Mouse (Mus musculus) right cerebral cortex, postnatal 25 days (tissue): ENCODE measurements around the gene Umps.
A peak's percentile ranks its signal among the peaks of the same experiment; 100 is the strongest.

Source experiments
- DNase-seq: peaks from one replicate; pipeline ENCODE4 v3.0.0; 2022

The Umps gene

GRCm38 (mm10) chr16:33953008-33953407 lies 13.8 kb downstream of the Umps start:
- no peak for DNase-seq

GRCm38 (mm10) chr16:33950830-33951229 lies 16.0 kb downstream of the Umps start:
- peak; percentile 71 for DNase-seq

DNA sequence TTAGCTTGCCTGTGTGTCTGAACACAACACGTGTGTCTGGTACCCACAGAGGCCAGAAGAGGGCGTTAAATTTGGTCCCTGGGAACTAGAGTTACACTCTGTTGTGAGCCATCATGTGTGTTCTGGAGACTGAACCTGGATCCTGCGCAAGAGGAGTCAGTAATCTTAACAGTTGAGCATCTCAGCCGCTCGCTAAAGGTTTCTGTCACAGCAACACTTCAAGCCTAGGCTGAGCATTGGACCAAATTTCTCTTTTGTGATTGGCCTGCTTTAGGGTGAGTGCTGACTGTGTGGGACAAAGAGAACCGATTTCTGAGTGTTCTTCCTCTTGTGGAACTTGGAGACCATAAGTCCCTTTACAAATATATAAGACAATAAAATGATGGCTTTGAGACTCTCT lies 16.5 kb downstream of the Umps start:
- DNase-seq: no peak

GRCm38 (mm10) chr16:33947664-33948571 lies 18.9 kb downstream of the Umps start:
- DNase-seq: no peak

DNA sequence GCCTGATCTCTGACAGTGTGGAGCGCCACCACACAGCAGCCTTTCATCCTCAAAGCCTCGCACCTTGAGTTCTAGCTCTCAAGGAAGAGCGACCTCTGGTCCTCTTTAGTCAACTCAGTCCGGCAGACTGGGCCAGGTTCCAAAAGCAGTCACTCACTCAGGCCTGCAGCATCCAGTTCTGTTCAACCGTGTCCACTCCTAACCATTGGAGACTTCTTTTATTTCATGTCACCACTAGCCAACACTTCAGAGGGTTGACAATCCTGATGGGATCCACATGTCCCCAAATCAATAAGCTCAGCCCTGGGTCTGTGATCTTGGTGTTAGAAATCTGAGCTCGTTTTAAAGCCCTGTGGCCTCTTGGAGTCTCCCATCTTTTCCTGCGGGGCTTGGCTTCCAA lies 20.8 kb downstream of the Umps start:
- no peak for DNase-seq

DNA sequence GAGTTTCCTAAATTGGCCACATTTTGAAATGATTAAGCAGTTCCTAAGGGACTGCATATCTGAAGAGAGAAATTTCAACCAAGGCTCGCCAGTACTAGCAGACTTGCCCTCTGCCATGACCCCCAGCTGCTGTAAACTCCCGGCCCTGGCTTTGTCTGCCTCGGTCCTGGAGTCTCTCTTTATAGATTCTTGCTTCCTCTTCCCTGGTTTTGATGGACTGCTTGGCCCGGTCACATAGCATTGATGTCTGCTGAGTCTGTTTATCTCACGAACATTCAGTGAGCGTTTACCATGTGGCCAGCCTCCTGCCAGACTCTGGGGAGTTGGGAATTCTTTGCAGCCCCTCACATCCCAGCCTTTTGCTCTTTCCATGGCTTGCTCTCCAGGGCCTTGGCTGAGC lies 22.1 kb downstream of the Umps start:
- DNase-seq: no peak

DNA sequence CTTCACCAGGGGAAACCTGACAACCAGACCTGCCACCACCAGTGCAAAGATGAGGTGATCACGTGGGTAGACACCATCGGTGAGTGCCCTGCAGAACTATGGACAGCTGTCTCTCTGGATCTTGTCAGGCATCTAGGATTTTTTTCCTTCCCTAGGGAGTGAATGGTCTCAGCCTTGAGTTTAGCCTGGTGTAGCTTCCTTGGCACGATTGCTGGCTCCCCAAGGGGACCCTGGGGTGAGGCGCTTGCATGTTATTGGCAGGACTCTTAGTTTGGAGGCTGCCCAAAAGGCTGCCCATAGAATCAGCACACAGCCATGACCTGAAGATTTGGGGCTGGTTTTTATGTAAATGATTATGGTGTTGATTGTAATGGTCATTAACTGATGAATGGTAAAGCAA lies 22.7 kb downstream of the Umps start:
- DNase-seq: no peak

DNA sequence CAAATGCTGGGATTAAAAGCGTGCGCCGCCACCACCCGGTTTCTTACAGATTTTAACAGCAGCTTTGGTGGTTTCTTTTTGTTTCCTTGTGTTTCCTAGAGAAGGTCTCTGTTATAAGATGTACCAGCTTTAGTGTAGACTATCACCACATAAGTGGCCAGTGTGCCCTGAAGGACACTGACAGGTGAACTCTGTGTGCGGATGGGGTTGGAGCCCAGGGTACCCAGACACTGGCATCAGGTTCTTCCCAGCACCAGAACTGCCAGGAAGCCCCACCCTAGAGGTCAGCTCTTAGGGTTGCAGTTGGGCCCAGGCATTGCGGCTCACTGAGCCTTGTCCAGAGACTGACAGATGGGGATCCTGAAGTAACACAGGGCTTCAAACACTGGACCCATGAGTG lies 23.4 kb downstream of the Umps start:
- DNase-seq: no peak

GRCm38 (mm10) chr16:33942341-33942740 lies 24.5 kb downstream of the Umps start:
- DNase-seq: no peak

- peak; percentile 12 for DNase-seq
Observed at GRCm38 (mm10) chr16:33941271-33941781, 25.5 kb downstream of the Umps start.

- DNase-seq: no peak
Observed at GRCm38 (mm10) chr16:33940095-33940494, 26.7 kb downstream of the Umps start.

DNA sequence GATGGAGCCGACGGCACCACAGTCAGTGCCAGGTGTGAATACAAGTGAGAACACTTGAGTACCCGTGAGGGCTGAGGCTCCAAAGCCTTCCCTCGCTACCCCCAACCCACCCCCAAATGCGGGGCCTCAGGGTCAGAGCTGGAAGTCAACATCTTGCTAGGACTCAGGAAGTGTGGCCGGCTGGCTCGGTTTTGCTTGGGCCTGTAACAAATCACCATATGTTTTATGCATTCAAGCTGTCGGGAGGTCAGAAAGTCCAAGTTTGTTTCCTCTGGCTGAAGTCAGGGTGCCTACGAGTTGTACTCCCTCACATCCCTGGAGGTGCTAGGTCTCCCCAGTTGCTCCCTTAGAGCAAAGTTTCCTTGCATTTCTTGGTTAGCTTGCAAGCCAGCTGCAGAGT lies 27.2 kb downstream of the Umps start:
- no peak for DNase-seq

GRCm38 (mm10) chr16:33939133-33939531 lies 27.7 kb downstream of the Umps start:
- no peak for DNase-seq

GRCm38 (mm10) chr16:33938311-33939132 lies 28.3 kb downstream of the Umps start:
- no peak for DNase-seq

DNA sequence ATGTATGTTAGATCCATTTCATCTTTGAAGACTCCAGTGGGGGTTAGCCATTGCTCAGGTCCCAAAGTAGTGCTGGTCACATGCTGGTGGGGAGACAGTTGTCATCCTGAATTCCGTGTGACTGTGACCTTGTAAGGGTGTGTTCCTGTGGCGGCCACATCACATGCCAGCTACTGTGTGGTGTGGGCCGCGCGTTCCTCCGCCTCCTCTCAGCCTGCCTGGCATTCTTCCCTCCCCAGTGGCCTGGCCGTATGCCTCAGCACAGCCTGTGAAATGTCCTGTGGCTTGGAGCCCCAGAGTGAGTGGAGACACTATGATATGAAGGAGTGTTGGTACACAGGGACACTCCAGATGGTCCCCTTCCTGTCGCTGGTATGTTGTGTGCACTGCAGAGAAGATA lies 29.3 kb downstream of the Umps start:
- peak; percentile 28 for DNase-seq

- no peak for DNase-seq
Observed at GRCm38 (mm10) chr16:33936885-33937284, 30.0 kb downstream of the Umps start.

DNA sequence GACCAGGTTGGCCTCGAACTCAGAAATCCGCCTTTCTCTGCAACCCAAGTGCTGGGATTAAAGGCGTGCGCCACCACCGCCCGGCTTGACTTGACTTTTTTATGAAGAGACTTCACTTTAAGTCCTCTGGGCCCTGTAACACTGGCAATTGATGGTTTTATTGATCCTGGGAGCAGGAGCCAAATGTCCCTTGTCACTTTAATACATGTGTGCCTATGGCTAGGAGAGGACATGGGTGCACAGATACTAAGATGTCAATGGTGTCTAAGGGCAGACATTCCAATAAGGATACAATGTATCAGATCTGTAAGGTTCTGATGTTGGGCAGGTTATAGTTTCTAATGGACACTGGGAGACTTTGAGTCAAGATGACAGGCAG lies 31.4 kb downstream of the Umps start:
- no peak for DNase-seq

- DNase-seq: no peak
Observed at GRCm38 (mm10) chr16:33934701-33935406, 32.0 kb downstream of the Umps start.

- no peak for DNase-seq
Observed at GRCm38 (mm10) chr16:33933411-33933810, 33.4 kb downstream of the Umps start.

DNA sequence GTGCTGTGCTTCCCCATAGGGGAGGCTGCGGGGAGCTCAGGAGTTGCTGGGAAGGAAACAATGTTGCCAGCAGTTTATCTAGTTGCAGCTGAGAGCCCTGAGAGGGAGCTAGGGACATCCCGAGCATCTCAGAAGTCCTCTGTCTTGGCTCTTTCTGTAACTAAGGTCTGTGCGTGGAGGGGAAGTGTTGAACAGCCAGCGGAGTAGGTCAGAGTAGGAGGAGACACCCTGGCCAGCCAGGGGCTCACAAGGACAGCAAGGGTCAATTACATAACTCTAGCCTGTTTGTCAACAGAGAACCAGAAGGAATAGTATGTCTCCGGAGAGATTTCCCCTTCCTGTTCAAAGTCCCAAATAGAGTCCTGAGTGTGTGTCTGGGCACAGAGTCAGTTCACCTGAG lies 34.7 kb downstream of the Umps start:
- DNase-seq: no peak

GRCm38 (mm10) chr16:33931682-33932081 lies 35.2 kb downstream of the Umps start:
- DNase-seq: no peak

DNA sequence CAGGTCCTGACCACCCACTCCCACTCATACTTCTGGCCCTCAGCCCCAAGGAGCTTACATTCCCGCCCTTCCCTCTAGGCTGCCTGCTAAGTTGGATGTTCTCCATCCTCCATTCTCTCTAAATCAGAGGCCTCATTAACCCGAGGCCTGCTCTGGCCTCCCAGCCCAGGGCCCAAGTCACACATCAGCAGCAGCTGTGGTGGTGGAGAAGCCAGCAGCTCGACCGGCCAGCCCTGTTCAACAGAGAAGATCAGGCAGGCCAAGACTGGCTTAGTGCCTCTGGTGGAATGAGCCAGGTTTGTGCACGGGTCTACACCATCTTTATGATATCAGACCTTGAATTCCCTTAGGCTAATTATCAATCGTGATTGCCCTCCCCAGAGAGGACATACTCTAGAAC lies 36.1 kb downstream of the Umps start:
- DNase-seq: no peak

- DNase-seq: no peak
Observed at GRCm38 (mm10) chr16:33928788-33929462, 37.9 kb downstream of the Umps start.
